Mouse (Mus musculus) kidney, embryonic 15.5 days (tissue): ENCODE measurements around the gene Prss58. TPM values are rescaled to one million over a fixed set of nuclear protein-coding genes. Genes with fewer than 3 reads are reported as not detected.

ENCODE experiments used
- ATAC-seq: fragments of 200-750 bp; cut with Nextera tagmentation; replicated peaks from 2 replicates; pipeline ENCODE4 v1.8.0; 2017; ENCODE audit warnings: moderate TSS enrichment; ENCODE audit not compliant: low FRiP score
- H3K27ac ChIP-seq: fragments of 300-500 bp; sonication (generic); 2 replicates; pipeline ENCODE4 v1.5.1; 2015; ENCODE audit warnings: mild to moderate bottlenecking, inconsistent platforms
- H3K27me3 ChIP-seq: fragments of 300-500 bp; sonication (generic); 2 replicates; pipeline ENCODE4 v1.6.1; 2015; ENCODE audit warnings: inconsistent platforms
- H3K36me3 ChIP-seq: fragments of 300-500 bp; sonication (generic); 2 replicates; pipeline ENCODE4 v1.6.1; 2015; ENCODE audit warnings: inconsistent platforms
- H3K4me1 ChIP-seq: fragments of 300-500 bp; sonication (generic); 2 replicates; pipeline ENCODE4 v1.6.1; 2015; ENCODE audit warnings: inconsistent platforms
- H3K4me2 ChIP-seq: fragments of 300-500 bp; sonication (generic); 2 replicates; pipeline ENCODE4 v1.6.1; 2015; ENCODE audit warnings: moderate library complexity, mild to moderate bottlenecking, inconsistent platforms
- H3K4me3 ChIP-seq: fragments of 300-500 bp; sonication (generic); replicated peaks from 2 replicates; pipeline ENCODE4 v1.5.1; 2015; ENCODE audit warnings: mild to moderate bottlenecking, inconsistent platforms
- H3K9ac ChIP-seq: fragments of 300-500 bp; sonication (generic); 2 replicates; pipeline ENCODE4 v1.6.1; 2015; ENCODE audit warnings: mild to moderate bottlenecking, inconsistent platforms
- H3K9me3 ChIP-seq: fragments of 300-500 bp; sonication (generic); replicated peaks from 2 replicates; pipeline ENCODE4 v1.6.1; 2016; ENCODE audit warnings: inconsistent platforms
- WGBS: fragments of 180-500 bp; shearing (Covaris S2); methylation state at CpG from one replicate; pipeline ENCODE4 v1.1.7; 2015; ENCODE audit warnings: mixed read lengths; 5-methylcytosine and 5-hydroxymethylcytosine counted together
- polyA plus RNA-seq: library from polyadenylated mRNA; unstranded; fragments of >200 nt; fragmentation: Nextera tagmentation; extraction: Ambion mirVana; gene quantifications from 2 replicates; pipeline ENCODE4 v1.2.1, GENCODE M21; 2015

The Prss58 gene
- polyA plus RNA-seq = not detected in 2 replicates

GRCm38 (mm10) chr6:40900287-40900686, at the start of gene Prss58:
TSS of gene Prss58 (minus strand) at chr6:40900387.
- ATAC-seq = no peak
- Histone ChIP-seq H3K4me2 (no peak within 1 kb of the TSS), H3K4me1 (no peaks in the 10 kb centered on the region), H3K27me3 (no peaks in the 10 kb centered on the region), H3K4me3 (no peak within 1 kb of the TSS), H3K9me3 (no peaks in the 10 kb centered on the region), H3K27ac (no peak within 1 kb of the TSS), H3K36me3 (no peaks in the 10 kb centered on the region), H3K9ac (no peak within 1 kb of the TSS)

- Histone ChIP-seq H3K9ac (no peak within 1 kb of the TSS), H3K4me1 (no peaks in the 10 kb centered on the region), H3K27ac (no peak within 1 kb of the TSS), H3K36me3 (no peaks in the 10 kb centered on the region), H3K4me2 (no peak within 1 kb of the TSS), H3K27me3 (no peaks in the 10 kb centered on the region), H3K4me3 (no peak within 1 kb of the TSS), H3K9me3 (no peaks in the 10 kb centered on the region)
- ATAC-seq = no peak
- 92% methylated on average over 10 of the region's 10 CpGs for WGBS
Measured at GRCm38 (mm10) chr6:40940457-40940856, 40.3 kb upstream of the Prss58 start, which contains the start of gene 1700074P13Rik. TSS of gene 1700074P13Rik (minus strand) at chr6:40940557.

- Histone ChIP-seq H3K27me3 (no peaks in the 10 kb centered on the region), H3K9me3 (no peaks in the 10 kb centered on the region), H3K36me3 (no peaks in the 10 kb centered on the region), H3K4me3 (no peak overlapping the region), H3K9ac (no peak overlapping the region), H3K4me2 (no peak overlapping the region), H3K4me1 (no peaks in the 10 kb centered on the region), H3K27ac (no peak overlapping the region)
- WGBS = 81% methylated on average over 4 of the region's 4 CpGs
- ATAC-seq = no peak
Measured at GRCm38 (mm10) chr6:40919954-40920353, 19.8 kb upstream of the Prss58 start.

GRCm38 (mm10) chr6:40894716-40895115, 5.5 kb downstream of the Prss58 start:
- ATAC-seq = no peak
- Histone ChIP-seq H3K27ac (no peak overlapping the region), H3K9me3 (no peaks in the 10 kb centered on the region), H3K27me3 (no peaks in the 10 kb centered on the region), H3K4me2 (no peak overlapping the region), H3K9ac (no peak overlapping the region), H3K36me3 (no peaks in the 10 kb centered on the region), H3K4me3 (no peak overlapping the region), H3K4me1 (no peaks in the 10 kb centered on the region)
- 79% methylated on average over 1 of the region's 1 CpGs for WGBS

GRCm38 (mm10) chr6:40893577-40893976, 6.6 kb downstream of the Prss58 start:
- H3K27me3 ChIP-seq = no peaks in the 10 kb centered on the region
- 38% methylated on average over 7 of the region's 7 CpGs for WGBS
- H3K9ac ChIP-seq = no peak overlapping the region
- no peak overlapping the region for H3K27ac ChIP-seq
- no peak for ATAC-seq
- no peaks in the 10 kb centered on the region for H3K9me3 ChIP-seq
- H3K4me1 ChIP-seq = no peaks in the 10 kb centered on the region
- no peaks in the 10 kb centered on the region for H3K36me3 ChIP-seq
- no peak overlapping the region for H3K4me2 ChIP-seq
- no peak overlapping the region for H3K4me3 ChIP-seq

GRCm38 (mm10) chr6:40891754-40892153, 8.4 kb downstream of the Prss58 start:
- ATAC-seq = no peak
- Histone ChIP-seq H3K27ac (no peak overlapping the region), H3K9ac (no peak overlapping the region), H3K9me3 (no peaks in the 10 kb centered on the region), H3K4me2 (no peak overlapping the region), H3K36me3 (no peaks in the 10 kb centered on the region), H3K4me3 (no peak overlapping the region), H3K4me1 (no peaks in the 10 kb centered on the region), H3K27me3 (no peaks in the 10 kb centered on the region)
- 81% methylated on average over 4 of the region's 4 CpGs for WGBS

GRCm38 (mm10) chr6:40890973-40891372, 9.2 kb downstream of the Prss58 start:
- Histone ChIP-seq H3K4me2 (no peak overlapping the region), H3K27me3 (no peaks in the 10 kb centered on the region), H3K36me3 (no peaks in the 10 kb centered on the region), H3K4me3 (no peak overlapping the region), H3K4me1 (no peaks in the 10 kb centered on the region), H3K27ac (no peak overlapping the region), H3K9me3 (no peaks in the 10 kb centered on the region), H3K9ac (no peak overlapping the region)
- ATAC-seq = no peak
- WGBS = 61% methylated on average over 1 of the region's 1 CpGs

- H3K27ac ChIP-seq = no peak within 1 kb of the TSS
- H3K9ac ChIP-seq = no peak within 1 kb of the TSS
- H3K4me3 ChIP-seq = no peak within 1 kb of the TSS
- no peaks in the 10 kb centered on the region for H3K27me3 ChIP-seq
- no peaks in the 10 kb centered on the region for H3K36me3 ChIP-seq
- no peak for ATAC-seq
- H3K4me1 ChIP-seq = no peaks in the 10 kb centered on the region
- no peaks in the 10 kb centered on the region for H3K9me3 ChIP-seq
- 91% methylated on average over 3 of the region's 3 CpGs for WGBS
- no peak within 1 kb of the TSS for H3K4me2 ChIP-seq
Measured at GRCm38 (mm10) chr6:40887394-40887793, 12.8 kb downstream of the Prss58 start, which contains the start of gene Moxd2. TSS of gene Moxd2 (minus strand) at chr6:40887494.

- Histone ChIP-seq H3K4me2 (no peak overlapping the region), H3K4me1 (no peaks in the 10 kb centered on the region), H3K9ac (no peak overlapping the region), H3K27me3 (no peaks in the 10 kb centered on the region), H3K9me3 (no peaks in the 10 kb centered on the region), H3K4me3 (no peak overlapping the region), H3K36me3 (no peaks in the 10 kb centered on the region), H3K27ac (no peak overlapping the region)
- no peak for ATAC-seq
Measured at GRCm38 (mm10) chr6:40845283-40845682, 54.9 kb downstream of the Prss58 start.

Other genes with a start within 250 kb of the Prss58 start
- not detected in 2 replicates for gene Moxd2, start 12.9 kb downstream of the Prss58 start, polyA plus RNA-seq
- gene 1700074P13Rik, start 40.2 kb upstream of the Prss58 start, polyA plus RNA-seq = not detected in 2 replicates
- not detected in 2 replicates for gene Gm4744, start 51.5 kb upstream of the Prss58 start, polyA plus RNA-seq
- not detected in 2 replicates for gene 1810009J06Rik, start 64.4 kb upstream of the Prss58 start, polyA plus RNA-seq
- not detected in 2 replicates for gene Gm2663, start 99.1 kb upstream of the Prss58 start, polyA plus RNA-seq
- gene 2210010C04Rik, start 135.1 kb upstream of the Prss58 start, polyA plus RNA-seq = not detected in 2 replicates